Mouse (Mus musculus): ENCODE measurements around the gene Cfap58. TPM values are rescaled to one million over a fixed set of nuclear protein-coding genes. Genes with fewer than 3 reads are reported as not detected.

Gene Cfap58
- polyA plus RNA-seq, 1 experiment: 0.03 TPM

GRCm38 (mm10) chr19:47905603-47906002 is 31.9 kb upstream of the Cfap58 start:
- TF ChIP-seq CTCF (IDR thresholded peaks at IDR 0.05; ENCODE audit: borderline replicate concordance, control insufficient read depth, extremely low read depth, insufficient read depth, low read length, poor library complexity) (no peak), POLR2A (IDR thresholded peaks at IDR 0.05; ENCODE audit: control insufficient read depth, extremely low read depth, insufficient read depth, low read length, poor library complexity) (no peak)
- no peak overlapping the region for H3K27ac ChIP-seq (ENCODE audit: control insufficient read depth, insufficient read depth, low read length)
- no peak overlapping the region for H3K4me3 ChIP-seq (ENCODE audit: control insufficient read depth, insufficient read depth, low read length)
- H3K36me3 ChIP-seq (ENCODE audit: control insufficient read depth, insufficient read depth, low read length): no peaks in the 10 kb centered on the region
- H3K27me3 ChIP-seq (ENCODE audit: control insufficient read depth, insufficient read depth, low read length): no peaks in the 10 kb centered on the region
- no peak for DNase-seq
- 70% methylated on average over 5 of the region's 5 CpGs for WGBS
- H3K4me1 ChIP-seq (replicated peaks; ENCODE audit: control insufficient read depth, insufficient read depth, low read length): peaks cover 53% of the 10 kb centered on the region

- 96% methylated on average over 9 of the region's 9 CpGs for WGBS
- no peak overlapping the region for H3K27ac ChIP-seq (ENCODE audit: control insufficient read depth, insufficient read depth, low read length)
- no peaks in the 10 kb centered on the region; the same call in 1 of the 2 replicates for H3K36me3 ChIP-seq (ENCODE audit: control insufficient read depth, insufficient read depth, low read length)
- TF ChIP-seq POLR2A (IDR thresholded peaks at IDR 0.05; ENCODE audit: control insufficient read depth, extremely low read depth, insufficient read depth, low read length, poor library complexity): no peak
- DNase-seq: no peak
- peaks cover 61% of the 10 kb centered on the region for H3K4me1 ChIP-seq (replicated peaks; ENCODE audit: control insufficient read depth, insufficient read depth, low read length)
- H3K27me3 ChIP-seq (ENCODE audit: control insufficient read depth, insufficient read depth, low read length): no peaks in the 10 kb centered on the region
- no peak overlapping the region for H3K4me3 ChIP-seq (ENCODE audit: control insufficient read depth, insufficient read depth, low read length)
These were observed 29.9 kb upstream of the Cfap58 start for GRCm38 (mm10) chr19:47907596-47907995.

GRCm38 (mm10) chr19:47908961-47909371 is 28.5 kb upstream of the Cfap58 start:
- H3K27ac ChIP-seq (ENCODE audit: control insufficient read depth, insufficient read depth, low read length): 0 out of 2 replicates have a peak overlapping the region, but pooled peaks have one; percentile 9
- 32% methylated on average over 6 of the region's 6 CpGs for WGBS
- no peaks in the 10 kb centered on the region for H3K27me3 ChIP-seq (ENCODE audit: control insufficient read depth, insufficient read depth, low read length)
- H3K4me1 ChIP-seq (replicated peaks; ENCODE audit: control insufficient read depth, insufficient read depth, low read length): peaks cover 59% of the 10 kb centered on the region
- peak; percentile 34 for DNase-seq
- H3K36me3 ChIP-seq (ENCODE audit: control insufficient read depth, insufficient read depth, low read length): no peaks in the 10 kb centered on the region; the same call in 1 of the 2 replicates
- TF ChIP-seq POLR2A (IDR thresholded peaks at IDR 0.05; ENCODE audit: control insufficient read depth, extremely low read depth, insufficient read depth, low read length, poor library complexity): no peak
- no peak for TF ChIP-seq CTCF (IDR thresholded peaks at IDR 0.05; ENCODE audit: borderline replicate concordance, control insufficient read depth, extremely low read depth, insufficient read depth, low read length, poor library complexity)
- H3K4me3 ChIP-seq (ENCODE audit: control insufficient read depth, insufficient read depth, low read length): no peak overlapping the region

- Histone ChIP-seq H3K36me3 (ENCODE audit: control insufficient read depth, insufficient read depth, low read length) (no peaks in the 10 kb centered on the region; the same call in 1 of the 2 replicates), H3K27me3 (ENCODE audit: control insufficient read depth, insufficient read depth, low read length) (no peaks in the 10 kb centered on the region), H3K4me3 (ENCODE audit: control insufficient read depth, insufficient read depth, low read length) (peak overlapping the region; percentile 5; the same call in 1 of the 2 replicates), H3K27ac (ENCODE audit: control insufficient read depth, insufficient read depth, low read length) (peak overlapping the region; percentile 53), H3K4me1 (replicated peaks; ENCODE audit: control insufficient read depth, insufficient read depth, low read length) (peaks cover 59% of the 10 kb centered on the region)
- TF ChIP-seq POLR2A (IDR thresholded peaks at IDR 0.05; ENCODE audit: control insufficient read depth, extremely low read depth, insufficient read depth, low read length, poor library complexity) (no peak), CTCF (IDR thresholded peaks at IDR 0.05; ENCODE audit: borderline replicate concordance, control insufficient read depth, extremely low read depth, insufficient read depth, low read length, poor library complexity) (no peak)
- 7% methylated on average over 10 of the region's 10 CpGs for WGBS
- no peak for DNase-seq
These were observed 27.9 kb upstream of the Cfap58 start for GRCm38 (mm10) chr19:47909387-47910116.

- H3K27ac ChIP-seq (ENCODE audit: control insufficient read depth, insufficient read depth, low read length): peak overlapping the region; percentile 53
- H3K4me3 ChIP-seq (ENCODE audit: control insufficient read depth, insufficient read depth, low read length): no peak overlapping the region; the same call in 1 of the 2 replicates
- peaks cover 58% of the 10 kb centered on the region for H3K4me1 ChIP-seq (replicated peaks; ENCODE audit: control insufficient read depth, insufficient read depth, low read length)
- H3K36me3 ChIP-seq (ENCODE audit: control insufficient read depth, insufficient read depth, low read length): no peaks in the 10 kb centered on the region; the same call in 1 of the 2 replicates
- WGBS: 1% methylated on average over 4 of the region's 4 CpGs
- no peaks in the 10 kb centered on the region for H3K27me3 ChIP-seq (ENCODE audit: control insufficient read depth, insufficient read depth, low read length)
- TF ChIP-seq POLR2A (IDR thresholded peaks at IDR 0.05; ENCODE audit: control insufficient read depth, extremely low read depth, insufficient read depth, low read length, poor library complexity): no peak
- DNase-seq: no peak
These were observed 27.3 kb upstream of the Cfap58 start for GRCm38 (mm10) chr19:47910117-47910618.

- WGBS: 60% methylated on average over 4 of the region's 4 CpGs
- TF ChIP-seq POLR2A (IDR thresholded peaks at IDR 0.05; ENCODE audit: control insufficient read depth, extremely low read depth, insufficient read depth, low read length, poor library complexity) (no peak), CTCF (IDR thresholded peaks at IDR 0.05; ENCODE audit: borderline replicate concordance, control insufficient read depth, extremely low read depth, insufficient read depth, low read length, poor library complexity) (no peak)
- Histone ChIP-seq H3K36me3 (ENCODE audit: control insufficient read depth, insufficient read depth, low read length) (no peaks in the 10 kb centered on the region; the same call in 1 of the 2 replicates), H3K27ac (ENCODE audit: control insufficient read depth, insufficient read depth, low read length) (peak overlapping the region; percentile 49), H3K4me1 (replicated peaks; ENCODE audit: control insufficient read depth, insufficient read depth, low read length) (peaks cover 52% of the 10 kb centered on the region), H3K4me3 (ENCODE audit: control insufficient read depth, insufficient read depth, low read length) (no peak overlapping the region), H3K27me3 (ENCODE audit: control insufficient read depth, insufficient read depth, low read length) (no peaks in the 10 kb centered on the region)
- DNase-seq: no peak
These were observed 26.7 kb upstream of the Cfap58 start for GRCm38 (mm10) chr19:47910751-47911150.

Data from thymus, adult 2 months (tissue).